Mouse (Mus musculus) telencephalon, adult 2 months (tissue): Measurements from ENCODE around the gene Kcna6.

Experiments
- DNase-seq: peaks from one replicate; pipeline ENCODE4 v3.0.0-alpha.2; 2011; ENCODE audit warnings: low read depth, low spot score

The Kcna6 gene

GRCm38 (mm10) chr6:126736996-126737395 lies 3.5 kb downstream of the Kcna6 start:
- no peak for DNase-seq

GRCm38 (mm10) chr6:126735806-126736205 lies 4.7 kb downstream of the Kcna6 start:
- no peak for DNase-seq

- no peak for DNase-seq
Measured at GRCm38 (mm10) chr6:126732645-126733044, 7.8 kb downstream of the Kcna6 start.

- DNase-seq = no peak
Measured at GRCm38 (mm10) chr6:126728803-126729202, 11.7 kb downstream of the Kcna6 start.

GRCm38 (mm10) chr6:126718423-126719087 lies 21.9 kb downstream of the Kcna6 start:
- no peak for DNase-seq

- no peak for DNase-seq
Measured at GRCm38 (mm10) chr6:126712531-126712930, 27.9 kb downstream of the Kcna6 start.

- peak; percentile 78 for DNase-seq
Measured at GRCm38 (mm10) chr6:126705936-126706335, 34.5 kb downstream of the Kcna6 start.

- no peak for DNase-seq
Measured at GRCm38 (mm10) chr6:126704430-126704829, 36.0 kb downstream of the Kcna6 start.

GRCm38 (mm10) chr6:126702116-126702515 lies 38.4 kb downstream of the Kcna6 start:
- DNase-seq = peak; percentile 89

- no peak for DNase-seq
Measured at GRCm38 (mm10) chr6:126701196-126701595, 39.3 kb downstream of the Kcna6 start.

GRCm38 (mm10) chr6:126699995-126700394 lies 40.5 kb downstream of the Kcna6 start:
- no peak for DNase-seq

GRCm38 (mm10) chr6:126687120-126687519 lies 53.4 kb downstream of the Kcna6 start:
- DNase-seq = no peak

- no peak for DNase-seq
Measured at GRCm38 (mm10) chr6:126685135-126685534, 55.3 kb downstream of the Kcna6 start.

GRCm38 (mm10) chr6:126678961-126679360 lies 61.5 kb downstream of the Kcna6 start:
- no peak for DNase-seq

- DNase-seq = no peak
Measured at GRCm38 (mm10) chr6:126667001-126667400, 73.5 kb downstream of the Kcna6 start.

- DNase-seq = no peak
Measured at GRCm38 (mm10) chr6:126666091-126666490, 74.4 kb downstream of the Kcna6 start.

GRCm38 (mm10) chr6:126664569-126664968 lies 75.9 kb downstream of the Kcna6 start:
- DNase-seq = no peak
